Mouse (Mus musculus) liver, embryonic 14.5 days (tissue): ENCODE results near the gene Abcb1b.
"Not testable (repeated sequence)": the region's sequence is repeated elsewhere in the genome, so short reads cannot be mapped to it uniquely, and the experiment has no call there.

Experiments used
- CTCF ChIP-seq: IDR thresholded peaks from 2 replicates; pipeline ENCODE4 v1.5.1; 2016; ENCODE audit warnings: antibody characterized with exemption, low read depth, control low read depth
- EP300 ChIP-seq: IDR thresholded peaks from 2 replicates; pipeline ENCODE4 v1.6.1; 2016; ENCODE audit warnings: antibody characterized with exemption, low read depth

DNA sequence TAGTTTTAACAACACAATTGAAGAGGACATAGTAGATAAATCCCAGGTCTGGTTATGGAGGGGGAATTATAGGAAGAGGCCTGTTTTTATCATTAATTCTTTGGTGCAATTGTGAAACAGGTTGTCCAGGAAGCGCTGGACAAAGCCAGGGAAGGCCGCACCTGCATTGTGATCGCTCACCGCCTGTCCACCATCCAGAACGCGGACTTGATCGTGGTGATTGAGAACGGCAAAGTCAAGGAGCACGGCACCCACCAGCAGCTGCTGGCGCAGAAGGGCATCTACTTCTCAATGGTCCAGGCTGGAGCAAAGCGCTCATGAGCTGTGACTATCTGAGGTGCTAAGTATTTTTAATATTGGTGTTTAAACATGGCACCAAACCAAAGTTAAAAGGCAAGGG lies 67.7 kb downstream of the Abcb1b start:
- TF ChIP-seq CTCF, EP300: not testable (repeated sequence)
